Mouse (Mus musculus): ENCODE results near the gene Gm7951.
"Not testable (repeated sequence)": the region's sequence is repeated elsewhere in the genome, so short reads cannot be mapped to it uniquely, and the experiment has no call there.

DNA sequence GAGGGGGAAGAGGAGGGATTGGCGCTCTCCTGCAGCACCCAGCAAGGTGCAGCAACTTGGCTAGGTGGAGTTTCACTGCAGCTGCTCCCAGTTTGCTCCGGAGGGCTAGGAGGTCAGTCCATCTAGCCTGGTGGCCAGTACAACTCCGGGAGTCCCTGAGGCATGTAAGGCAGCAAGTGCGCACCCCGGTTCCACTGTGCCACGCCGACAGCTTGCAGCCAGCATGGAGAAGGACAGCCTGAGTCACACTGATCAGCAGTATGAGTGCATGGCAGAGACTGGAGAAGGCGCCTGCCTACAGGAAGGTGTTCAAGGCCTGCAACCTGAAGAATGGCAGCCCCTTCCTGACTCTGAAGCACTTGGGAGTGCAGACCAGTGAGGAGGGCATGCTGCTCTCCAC is 17.4 kb upstream of the Gm7951 start:
- not testable (repeated sequence) for TF ChIP-seq POLR2A (IDR thresholded peaks at IDR 0.05; ENCODE audit: borderline replicate concordance, control insufficient read depth, low read depth, low read length); CTCF (IDR thresholded peaks at IDR 0.05; ENCODE audit: control insufficient read depth, insufficient read depth, low read length)

All from bone marrow, adult 2 months (tissue).